In the genomic region with DNA sequence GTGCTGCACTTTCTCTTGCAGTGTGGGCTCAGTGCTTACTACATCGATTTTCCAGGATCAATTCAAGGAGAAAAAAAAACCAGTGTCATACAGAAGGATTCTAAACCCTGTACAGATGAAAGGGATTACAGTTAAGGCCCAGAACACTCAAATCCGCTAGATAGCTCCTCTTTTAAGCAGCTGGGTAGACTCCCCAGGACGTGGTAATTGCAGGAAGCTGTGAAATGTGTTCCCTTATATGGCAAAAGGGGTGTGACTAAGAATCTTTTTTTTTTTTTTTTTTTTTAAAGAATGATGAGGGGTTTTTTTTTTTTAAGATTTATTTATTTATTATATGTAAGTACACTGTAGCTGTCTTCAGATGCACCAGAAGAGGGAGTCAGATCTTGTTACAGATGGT, we compare ENCODE assay signal across 31 mouse cellular contexts. TPM values are rescaled to one million over a fixed set of nuclear protein-coding genes. Genes with fewer than 3 reads are reported as not detected.
DNase-seq lines count a peak whose midpoint lies in the region; ATAC-seq and TF ChIP-seq lines count a peak whose summit lies in the region.
"Had no signal": no experiment of that assay in that cellular context is flagged by ENCODE, and none has a peak within 500 bp of the region (broad histone marks: within the 10 kb centered on the region; RNA-seq: fewer than 3 reads in every experiment).

No protein-coding gene starts in this region.

- 36% methylated on average over 3 of the region's 3 CpGs for WGBS in lung, postnatal 0 days

- H3K4me1 ChIP-seq in lung, postnatal 0 days (ENCODE audit: insufficient read depth, low read depth, low read length), result no peaks in the 10 kb centered on the region
- peaks cover 5 to 16% of the 10 kb centered on the region in 2 experiments for H3K4me1 ChIP-seq in CH12.LX (ENCODE audit: control insufficient read depth in 1 of 2, insufficient read depth in 2 of 2)
- H3K4me1 ChIP-seq in MEL (ENCODE audit: control insufficient read depth in 1 of 2, insufficient read depth in 2 of 2, low read length in 2 of 2), result no peaks in the 10 kb centered on the region; a peak in 1 of 4 replicates
- H3K4me1 ChIP-seq: liver, embryonic 15.5 days; neural tube, embryonic 13.5 days had no signal

- ATAC-seq in lung, postnatal 0 days, result no peak
- ATAC-seq: forebrain, embryonic 13.5 days; hindbrain, postnatal 0 days; intestine, embryonic 16.5 days had no signal

- DNase-seq in lung, postnatal 0 days (ENCODE audit: low spot score), result peak; percentile 25
- DNase-seq in lung, postnatal 36 days, result no peak
- DNase-seq in CH12.LX (ENCODE audit: extremely low read depth) (no peak), MEL (ENCODE audit: low read depth, low spot score) (peak; percentile 41), adipocyte (ENCODE audit: low spot score) (no peak)
- peak; percentile 22 for DNase-seq in retina, postnatal 1 day
- DNase-seq: adrenal gland, postnatal 25 days; cerebellum, adult 18-20 months; cerebellum, postnatal 14 days; gastrocnemius, adult 2 months; heart, postnatal 36 days; kidney, adult 8-10 months; kidney, postnatal 10 days; layer of hippocampus, adult 9-11 months; lung, embryonic 14.5 days; right cerebral cortex, postnatal 14 days had no signal

- no peaks in the 10 kb centered on the region for H3K36me3 ChIP-seq in lung, postnatal 0 days (ENCODE audit: insufficient read depth, low read length)
- H3K36me3 ChIP-seq in CH12.LX (replicated peaks in 1 of 2; ENCODE audit: control insufficient read depth in 1 of 2, insufficient read depth in 1 of 2, low read length in 1 of 2) (no peaks in the 10 kb centered on the region), MEL (ENCODE audit: control insufficient read depth in 1 of 2, insufficient read depth in 2 of 2, low read length in 2 of 2) (no peaks in the 10 kb centered on the region)
- H3K36me3 ChIP-seq: embryonic facial prominence, embryonic 10.5 days; embryonic facial prominence, embryonic 15.5 days; heart, embryonic 10.5 days; hindbrain, embryonic 12.5 days; limb, embryonic 10.5 days; limb, embryonic 15.5 days; liver, embryonic 15.5 days; neural tube, embryonic 13.5 days had no signal

- no peak overlapping the region for H3K4me2 ChIP-seq in lung, postnatal 0 days (replicated peaks; ENCODE audit: low read depth, low read length)
- H3K4me2 ChIP-seq in CH12.LX (ENCODE audit: insufficient read depth, low read depth, poor library complexity, severe bottlenecking), result no peak overlapping the region
- H3K4me2 ChIP-seq: embryonic facial prominence, embryonic 15.5 days; forebrain, embryonic 13.5 days; hindbrain, embryonic 12.5 days; limb, embryonic 15.5 days; liver, embryonic 15.5 days; lung, embryonic 14.5 days; neural tube, embryonic 13.5 days had no signal

- H3K27ac ChIP-seq in lung, postnatal 0 days (ENCODE audit: low read length), result no peak overlapping the region
- H3K27ac ChIP-seq in CH12.LX (ENCODE audit: insufficient read depth, low read depth) (no peak overlapping the region), MEL (ENCODE audit: control insufficient read depth, low read depth, low read length) (no peak overlapping the region)
- H3K27ac ChIP-seq: embryonic facial prominence, embryonic 10.5 days; embryonic facial prominence, embryonic 15.5 days; forebrain, embryonic 13.5 days; gastrocnemius, adult 2 months; heart, embryonic 10.5 days; hindbrain, embryonic 12.5 days; hindbrain, postnatal 0 days; limb, embryonic 10.5 days; limb, embryonic 15.5 days; liver, embryonic 15.5 days; neural tube, embryonic 13.5 days had no signal

- TF ChIP-seq CTCF in lung, postnatal 0 days (IDR thresholded peaks at IDR 0.05), result no peak
- TF ChIP-seq CTCF in CH12.LX (conservative IDR thresholded peaks at IDR 0.05 in 1 of 2, IDR thresholded peaks at IDR 0.05 in 1 of 2; ENCODE audit: low read depth in 2 of 2, low read length in 2 of 2) (no peak), MEL (IDR thresholded peaks at IDR 0.05 in 2 of 3, conservative IDR thresholded peaks at IDR 0.05 in 1 of 3; ENCODE audit: control insufficient read depth in 1 of 3, insufficient read depth in 1 of 3, low read depth in 2 of 3, low read length in 3 of 3, poor library complexity in 1 of 3, severe bottlenecking in 1 of 3) (no peak)

- no peaks in the 10 kb centered on the region for H3K9me3 ChIP-seq in lung, postnatal 0 days (ENCODE audit: low read length)
- H3K9me3 ChIP-seq in CH12.LX (replicated peaks; ENCODE audit: low read length) (no peaks in the 10 kb centered on the region), MEL (replicated peaks; ENCODE audit: insufficient read depth, low read length) (no peaks in the 10 kb centered on the region)
- H3K9me3 ChIP-seq: embryonic facial prominence, embryonic 10.5 days; embryonic facial prominence, embryonic 15.5 days; forebrain, embryonic 13.5 days; heart, embryonic 10.5 days; hindbrain, embryonic 12.5 days; limb, embryonic 10.5 days; limb, embryonic 15.5 days; liver, embryonic 15.5 days; neural tube, embryonic 13.5 days had no signal

- dilution Hi-C loops in CH12.LX (cut with MboI; ENCODE audit: extremely low pct_ligation_motif_present, extremely low pct_unique_long_range_greater_than_20kb, low sequenced_read_pairs), result no loop called here

- no peak for TF ChIP-seq EP300 in lung, postnatal 0 days (IDR thresholded peaks at IDR 0.05)
- TF ChIP-seq EP300 in CH12.LX (IDR thresholded peaks at IDR 0.05; ENCODE audit: low read length), result no peak
- no peak for TF ChIP-seq EP300 in MEL (IDR thresholded peaks at IDR 0.05; ENCODE audit: low read depth in 1 of 2, low read length in 2 of 2)

- TF ChIP-seq POLR2A in CH12.LX (IDR thresholded peaks at IDR 0.05; ENCODE audit: low read depth, low read length) (no peak), MEL (IDR thresholded peaks at IDR 0.05; ENCODE audit: control insufficient read depth in 1 of 2, insufficient read depth in 1 of 2, low read depth in 1 of 2, low read length in 2 of 2, poor library complexity in 1 of 2) (no peak)

- no peak overlapping the region for H3K9ac ChIP-seq in lung, postnatal 0 days (replicated peaks; ENCODE audit: low read depth)
- no peak overlapping the region for H3K9ac ChIP-seq in CH12.LX (ENCODE audit: insufficient read depth, low read depth)
- 0 out of 2 replicates have a peak overlapping the region, but pooled peaks have one; percentile 9 for H3K9ac ChIP-seq in MEL (ENCODE audit: control insufficient read depth, low read depth, low read length, poor library complexity, severe bottlenecking)
- H3K9ac ChIP-seq: embryonic facial prominence, embryonic 15.5 days; forebrain, embryonic 13.5 days; hindbrain, embryonic 12.5 days; limb, embryonic 15.5 days; liver, embryonic 15.5 days; lung, embryonic 14.5 days; neural tube, embryonic 13.5 days had no signal

- no peaks in the 10 kb centered on the region for H3K79me2 ChIP-seq in CH12.LX (replicated peaks; ENCODE audit: control insufficient read depth, extremely low read depth, insufficient read depth, poor library complexity, severe bottlenecking)
- no peaks in the 10 kb centered on the region for H3K79me2 ChIP-seq in MEL (ENCODE audit: control insufficient read depth, insufficient read depth, low read length, poor library complexity)

- in situ Hi-C loops in CH12.LX (cut with MboI; ENCODE audit: low pct_ligation_motif_present, low pct_unique_long_range_greater_than_20kb, low sequenced_read_pairs), result no loop called here

- H3K4me3 ChIP-seq in lung, postnatal 0 days (ENCODE audit: low read depth, low read length), result no peak overlapping the region
- H3K4me3 ChIP-seq in CH12.LX (replicated peaks in 1 of 3; ENCODE audit: low read depth in 2 of 3, low read length in 2 of 3, poor library complexity in 1 of 3), result no peak overlapping the region
- H3K4me3 ChIP-seq in MEL (ENCODE audit: control insufficient read depth in 1 of 2, insufficient read depth in 1 of 2, low read depth in 2 of 2, low read length in 2 of 2), result peak overlapping the region in 1 of 2 experiments; percentile 7; a peak in 1 of 4 replicates
- H3K4me3 ChIP-seq: embryonic facial prominence, embryonic 10.5 days; embryonic facial prominence, embryonic 15.5 days; forebrain, embryonic 13.5 days; gastrocnemius, adult 2 months; heart, embryonic 10.5 days; hindbrain, embryonic 12.5 days; limb, embryonic 10.5 days; limb, embryonic 15.5 days; liver, embryonic 15.5 days; neural tube, embryonic 13.5 days had no signal

- TF ChIP-seq RAD21 in CH12.LX (IDR thresholded peaks at IDR 0.05; ENCODE audit: low read depth, low read length) (no peak), MEL (IDR thresholded peaks at IDR 0.05; ENCODE audit: low read depth, low read length) (no peak)

- H3K27me3 ChIP-seq in lung, postnatal 0 days (replicated peaks; ENCODE audit: insufficient read depth, low read length), result no peaks in the 10 kb centered on the region
- H3K27me3 ChIP-seq in CH12.LX (replicated peaks) (no peaks in the 10 kb centered on the region), MEL (ENCODE audit: control insufficient read depth in 1 of 2, insufficient read depth in 2 of 2, low read length in 2 of 2) (peaks cover 1 to 3% of the 10 kb centered on the region in 2 experiments; a peak in 2 of 4 replicates)
- H3K27me3 ChIP-seq: embryonic facial prominence, embryonic 15.5 days; forebrain, embryonic 13.5 days; hindbrain, embryonic 12.5 days; limb, embryonic 15.5 days; liver, embryonic 15.5 days; neural tube, embryonic 13.5 days had no signal

RNA-seq across cellular contexts. Expression of a gene that starts 7.3 kb away (rescaled TPM):
- 3.1 and 4.7 TPM in 2 replicates for polyA plus RNA-seq in lung, postnatal 0 days (2015; fragmentation: Nextera tagmentation; extraction: Ambion mirVana)
- 1.3 and 3.1 TPM in 2 replicates for total RNA-seq in CH12.LX (2012; rRNA removed)
- 0.08 and 0.43 TPM in 2 replicates for total RNA-seq in CH12.LX (2014; rRNA removed)
- 0.98 and 1.1 TPM in 2 replicates for polyA plus RNA-seq in CH12.LX (2012; ENCODE audit: insufficient read length, low read depth)
- 0.12 TPM in 1 of 2 replicates, not detected in the other for total RNA-seq in MEL (2012; rRNA removed)
- polyA plus RNA-seq in MEL (2012; ENCODE audit: insufficient read depth in 1 of 2, insufficient read length in 2 of 2, low read depth in 1 of 2, low replicate concordance in 2 of 2, missing spikeins in 1 of 2), result under 1 TPM in 1 of 2 experiments, not detected in 1; 0.17 TPM
- total RNA-seq: gastrocnemius, adult 2 months; megakaryocyte, adult 5-6 weeks had no signal
- polyA plus RNA-seq: C2C12; liver, embryonic 15.5 days had no signal

RNA-seq across cellular contexts. Expression of a gene that starts 20.2 kb away (rescaled TPM):
- polyA plus RNA-seq in lung, postnatal 0 days (2015; fragmentation: Nextera tagmentation; extraction: Ambion mirVana), result 1.6 and 2.3 TPM in 2 replicates
- total RNA-seq in CH12.LX (2012; rRNA removed) (6.0 and 7.3 TPM in 2 replicates), CH12.LX (2014; rRNA removed) (7.2 and 9.3 TPM in 2 replicates), MEL (2012; rRNA removed) (27.9 and 28.7 TPM in 2 replicates)
- polyA plus RNA-seq in CH12.LX (2012; ENCODE audit: insufficient read length, low read depth) (8.6 and 9.2 TPM in 2 replicates), MEL (2012; ENCODE audit: insufficient read depth in 1 of 2, insufficient read length in 2 of 2, low read depth in 1 of 2, low replicate concordance in 2 of 2, missing spikeins in 1 of 2) (10 to 100 TPM in 1 of 2 experiments, not detected in 1; 24.0 TPM)

RNA-seq across cellular contexts. Expression of a gene that starts 29.1 kb away (rescaled TPM):
- 33.2 and 34.5 TPM in 2 replicates for polyA plus RNA-seq in lung, postnatal 0 days (2015; fragmentation: Nextera tagmentation; extraction: Ambion mirVana)
- total RNA-seq in CH12.LX (2012; rRNA removed) (0.04 TPM in 1 of 2 replicates, not detected in the other), CH12.LX (2014; rRNA removed) (0.05 TPM in 1 of 2 replicates, not detected in the other), MEL (2012; rRNA removed) (not detected in 2 replicates)
- polyA plus RNA-seq in CH12.LX (2012; ENCODE audit: insufficient read length, low read depth) (0.11 and 0.19 TPM in 2 replicates), MEL (2012; ENCODE audit: insufficient read depth in 1 of 2, insufficient read length in 2 of 2, low read depth in 1 of 2, low replicate concordance in 2 of 2, missing spikeins in 1 of 2) (not detected)
- total RNA-seq: megakaryocyte, adult 5-6 weeks had no signal

RNA-seq across cellular contexts. Expression of a gene that starts 36.0 kb away (rescaled TPM):
- polyA plus RNA-seq in lung, postnatal 0 days (2015; fragmentation: Nextera tagmentation; extraction: Ambion mirVana), result 23.9 and 29.0 TPM in 2 replicates
- 0.13 and 0.17 TPM in 2 replicates for total RNA-seq in CH12.LX (2012; rRNA removed)
- not detected in 2 replicates for total RNA-seq in CH12.LX (2014; rRNA removed)
- polyA plus RNA-seq in CH12.LX (2012; ENCODE audit: insufficient read length, low read depth), result 0.41 and 0.53 TPM in 2 replicates
- total RNA-seq in MEL (2012; rRNA removed), result 0.08 TPM in 1 of 2 replicates, not detected in the other
- polyA plus RNA-seq in MEL (2012; ENCODE audit: insufficient read depth in 1 of 2, insufficient read length in 2 of 2, low read depth in 1 of 2, low replicate concordance in 2 of 2, missing spikeins in 1 of 2), result under 1 TPM in 1 of 2 experiments, not detected in 1; 0.11 TPM
- total RNA-seq: adrenal gland, adult 18-20 months; adrenal gland, postnatal 25 days; megakaryocyte, adult 5-6 weeks had no signal

RNA-seq across cellular contexts. Expression of a gene that starts 42.9 kb away (rescaled TPM):
- polyA plus RNA-seq in lung, postnatal 0 days (2015; fragmentation: Nextera tagmentation; extraction: Ambion mirVana), result 0.14 TPM in 1 of 2 replicates, not detected in the other
- total RNA-seq in CH12.LX (2012; rRNA removed) (not detected in 2 replicates), CH12.LX (2014; rRNA removed) (not detected in 2 replicates), MEL (2012; rRNA removed) (not detected in 2 replicates)
- polyA plus RNA-seq in CH12.LX (2012; ENCODE audit: insufficient read length, low read depth) (not detected in 2 replicates), MEL (2012; ENCODE audit: insufficient read depth in 1 of 2, insufficient read length in 2 of 2, low read depth in 1 of 2, low replicate concordance in 2 of 2, missing spikeins in 1 of 2) (not detected)
- total RNA-seq: adrenal gland, adult 18-20 months; adrenal gland, postnatal 25 days; gastrocnemius, adult 2 months; megakaryocyte, adult 5-6 weeks had no signal
- polyA plus RNA-seq: C2C12; embryonic facial prominence, embryonic 10.5 days; heart, embryonic 10.5 days; limb, embryonic 10.5 days; liver, embryonic 15.5 days; small intestine, adult 2 months had no signal

Comparison
In these comparisons a context has a peak if more than half of its experiments do, and no peak if none do; other contexts are left out.
1. DNase-seq: peak in lung, postnatal 0 days (single experiment), MEL (single experiment) and retina, postnatal 1 day (single experiment); none in lung, postnatal 36 days (single experiment), CH12.LX (single experiment) and adipocyte (single experiment).
2. RNA of a gene that starts 29.1 kb away (polyA plus RNA-seq): 33.2 to 34.5 TPM in lung, postnatal 0 days; 0.11 to 0.19 TPM in CH12.LX and not detected in MEL; every median in the first group is over 10 times any median in the second.